Mouse (Mus musculus): ENCODE measurements at regions not wholly inside any gene's neighbourhood (a gene's known extent, or its start where the extent isn't known, plus 50 kb on each side); places are given as distances from the start of the nearest gene placed in this dataset.

DNA sequence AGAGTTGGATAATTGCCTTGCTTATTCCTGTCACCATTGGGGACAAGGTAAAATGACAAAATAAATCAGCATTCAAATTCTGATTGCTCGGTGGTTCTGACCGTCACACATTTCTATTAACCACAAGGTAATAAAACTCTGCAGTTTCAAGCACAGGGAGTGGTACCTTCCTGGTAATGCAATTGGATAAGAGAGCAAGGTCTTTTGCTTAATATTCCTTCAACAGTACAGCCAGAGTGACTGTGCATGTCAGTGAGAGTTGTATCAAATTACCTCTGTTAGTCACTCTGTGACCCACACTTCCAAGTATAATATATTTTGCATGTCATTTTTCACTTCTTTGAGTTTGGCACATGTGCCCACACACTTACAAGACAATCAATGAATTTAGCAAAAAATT lies 177.8 kb upstream of the Acvr2a start:
- no peaks in the 10 kb centered on the region for H3K4me1 ChIP-seq (replicated peaks; ENCODE audit: control insufficient read depth, insufficient read depth)
- H3K27me3 ChIP-seq (ENCODE audit: control insufficient read depth, insufficient read depth, low read length) = no peaks in the 10 kb centered on the region
- TF ChIP-seq CTCF (IDR thresholded peaks at IDR 0.05; ENCODE audit: low read depth) (no peak), EP300 (optimal IDR thresholded peaks at IDR 0.05) (no peak)
- DNase-seq (ENCODE audit: low spot score) = no peak
- no peak overlapping the region for H3K27ac ChIP-seq (replicated peaks)
- ATAC-seq (ENCODE audit: low FRiP score, low TSS enrichment) = no peak
- WGBS = 66% methylated on average over 2 of the region's 2 CpGs
- H3K36me3 ChIP-seq (ENCODE audit: control insufficient read depth, insufficient read depth, low read length) = no peaks in the 10 kb centered on the region
- H3K9me3 ChIP-seq (ENCODE audit: control insufficient read depth, low read length) = no peaks in the 10 kb centered on the region
- no peak overlapping the region for H3K4me3 ChIP-seq (ENCODE audit: low read depth, low read length)
- H3K4me2 ChIP-seq (replicated peaks; ENCODE audit: low read depth) = no peak overlapping the region
- H3K9ac ChIP-seq (ENCODE audit: low read length) = no peak overlapping the region

DNA sequence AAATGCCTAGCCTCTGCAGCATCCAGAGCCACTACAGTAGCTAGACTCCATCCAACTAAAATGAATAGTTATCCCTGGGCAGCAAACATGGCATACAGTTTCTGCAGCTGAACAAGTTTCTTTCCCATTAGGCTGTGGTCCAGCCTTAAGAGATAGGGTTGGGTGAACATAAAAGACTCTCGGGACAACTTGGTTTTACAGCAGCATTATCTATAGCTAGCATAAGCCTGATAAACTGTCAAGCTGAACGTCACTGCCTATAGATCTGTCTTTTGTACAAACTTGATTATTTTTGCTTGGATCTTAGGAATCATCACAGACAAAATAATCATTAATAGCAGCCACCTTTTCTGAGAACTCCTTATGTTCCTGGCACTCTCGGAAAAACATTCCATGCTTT lies 169.8 kb upstream of the Acvr2a start:
- Histone ChIP-seq H3K9me3 (ENCODE audit: control insufficient read depth, low read length) (no peaks in the 10 kb centered on the region), H3K4me3 (ENCODE audit: low read depth, low read length) (no peak overlapping the region), H3K36me3 (ENCODE audit: control insufficient read depth, insufficient read depth, low read length) (no peaks in the 10 kb centered on the region), H3K27ac (replicated peaks) (no peak overlapping the region), H3K4me1 (replicated peaks; ENCODE audit: control insufficient read depth, insufficient read depth) (no peaks in the 10 kb centered on the region), H3K27me3 (ENCODE audit: control insufficient read depth, insufficient read depth, low read length) (no peaks in the 10 kb centered on the region), H3K4me2 (replicated peaks; ENCODE audit: low read depth) (no peak overlapping the region), H3K9ac (ENCODE audit: low read length) (no peak overlapping the region)
- TF ChIP-seq EP300 (optimal IDR thresholded peaks at IDR 0.05) = no peak
- no peak for TF ChIP-seq CTCF (IDR thresholded peaks at IDR 0.05; ENCODE audit: low read depth)
- 67% methylated on average over 3 of the region's 3 CpGs for WGBS
- DNase-seq (ENCODE audit: low spot score) = no peak
- no peak for ATAC-seq (ENCODE audit: low FRiP score, low TSS enrichment)

DNA sequence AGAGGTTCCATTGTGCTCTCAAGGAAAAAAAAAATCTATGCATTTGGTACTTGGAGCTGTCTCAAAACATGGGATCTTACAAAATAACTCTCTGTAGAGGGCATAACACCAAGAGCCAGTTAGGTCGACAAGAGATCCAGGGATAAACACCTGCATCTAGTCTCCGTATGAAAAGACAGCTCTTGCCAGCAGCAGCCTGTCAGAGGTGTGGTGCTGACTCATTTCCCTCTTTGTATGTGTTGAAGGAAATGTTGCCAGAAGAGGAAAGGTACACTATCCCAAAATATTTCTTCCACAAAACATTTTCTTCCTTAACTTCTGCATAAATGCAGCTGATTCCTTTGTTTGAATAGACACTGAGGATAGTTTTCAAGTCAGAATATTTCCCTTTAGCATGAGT lies 163.6 kb upstream of the Acvr2a start:
- ATAC-seq (ENCODE audit: low FRiP score, low TSS enrichment) (no peak), DNase-seq (ENCODE audit: low spot score) (no peak)
- Histone ChIP-seq H3K9me3 (ENCODE audit: control insufficient read depth, low read length) (no peaks in the 10 kb centered on the region), H3K4me2 (replicated peaks; ENCODE audit: low read depth) (no peak overlapping the region), H3K4me3 (ENCODE audit: low read depth, low read length) (no peak overlapping the region), H3K9ac (ENCODE audit: low read length) (no peak overlapping the region), H3K27me3 (ENCODE audit: control insufficient read depth, insufficient read depth, low read length) (no peaks in the 10 kb centered on the region), H3K36me3 (ENCODE audit: control insufficient read depth, insufficient read depth, low read length) (no peaks in the 10 kb centered on the region), H3K27ac (replicated peaks) (no peak overlapping the region), H3K4me1 (replicated peaks; ENCODE audit: control insufficient read depth, insufficient read depth) (no peaks in the 10 kb centered on the region)
- TF ChIP-seq EP300 (optimal IDR thresholded peaks at IDR 0.05) (no peak), CTCF (IDR thresholded peaks at IDR 0.05; ENCODE audit: low read depth) (no peak)
- WGBS = 20% methylated on average over 2 of the region's 2 CpGs

DNA sequence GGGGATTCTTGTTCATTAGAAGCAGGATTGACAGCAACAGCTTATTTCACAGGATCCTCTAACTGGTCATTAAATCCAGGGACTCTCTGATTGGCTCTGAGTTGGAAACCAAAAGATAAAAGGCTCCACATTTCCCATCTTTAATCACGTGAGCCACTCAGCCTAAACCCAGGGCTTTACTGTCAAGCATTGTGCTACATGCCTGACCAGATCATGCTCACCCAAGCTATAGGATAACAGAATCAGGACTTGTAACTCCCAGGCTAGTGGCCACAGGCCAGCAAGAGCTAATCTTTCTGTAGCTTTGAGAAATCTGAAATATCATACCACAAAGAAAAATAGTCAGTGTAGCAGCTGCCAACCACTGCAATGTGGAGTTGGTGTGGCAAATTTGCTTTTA lies 152.7 kb upstream of the Acvr2a start:
- H3K4me1 ChIP-seq (replicated peaks; ENCODE audit: control insufficient read depth, insufficient read depth) = no peaks in the 10 kb centered on the region
- H3K27me3 ChIP-seq (ENCODE audit: control insufficient read depth, insufficient read depth, low read length) = no peaks in the 10 kb centered on the region
- no peak overlapping the region for H3K9ac ChIP-seq (ENCODE audit: low read length)
- TF ChIP-seq CTCF (IDR thresholded peaks at IDR 0.05; ENCODE audit: low read depth) (no peak), EP300 (optimal IDR thresholded peaks at IDR 0.05) (no peak)
- H3K27ac ChIP-seq (replicated peaks) = no peak overlapping the region
- 83% methylated on average over 1 of the region's 1 CpGs for WGBS
- no peak overlapping the region for H3K4me3 ChIP-seq (ENCODE audit: low read depth, low read length)
- DNase-seq (ENCODE audit: low spot score) = no peak
- no peak for ATAC-seq (ENCODE audit: low FRiP score, low TSS enrichment)
- no peaks in the 10 kb centered on the region for H3K36me3 ChIP-seq (ENCODE audit: control insufficient read depth, insufficient read depth, low read length)
- H3K4me2 ChIP-seq (replicated peaks; ENCODE audit: low read depth) = no peak overlapping the region
- no peaks in the 10 kb centered on the region for H3K9me3 ChIP-seq (ENCODE audit: control insufficient read depth, low read length)

DNA sequence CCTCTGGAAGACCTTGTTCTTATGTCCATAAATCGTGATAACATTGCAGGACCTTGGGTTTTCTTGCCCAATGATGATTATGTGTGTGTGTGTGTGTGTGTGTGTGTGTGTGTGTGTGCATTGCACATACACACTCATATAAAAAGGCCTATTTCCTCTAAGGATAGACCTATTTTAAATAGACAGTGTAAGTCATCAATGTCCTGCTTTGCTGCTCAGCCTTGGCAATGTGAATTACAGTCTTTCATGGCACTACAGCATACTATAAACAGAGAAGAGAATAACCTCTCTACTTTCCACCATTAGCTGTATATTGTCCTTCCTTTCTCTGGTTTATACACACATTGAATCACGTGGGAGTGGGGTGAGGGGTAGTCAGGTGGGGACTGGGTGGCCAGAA lies 148.8 kb upstream of the Acvr2a start:
- Histone ChIP-seq H3K9ac (ENCODE audit: low read length) (no peak overlapping the region), H3K4me1 (replicated peaks; ENCODE audit: control insufficient read depth, insufficient read depth) (no peaks in the 10 kb centered on the region), H3K36me3 (ENCODE audit: control insufficient read depth, insufficient read depth, low read length) (no peaks in the 10 kb centered on the region), H3K27ac (replicated peaks) (no peak overlapping the region), H3K4me2 (replicated peaks; ENCODE audit: low read depth) (no peak overlapping the region), H3K27me3 (ENCODE audit: control insufficient read depth, insufficient read depth, low read length) (no peaks in the 10 kb centered on the region), H3K9me3 (ENCODE audit: control insufficient read depth, low read length) (no peaks in the 10 kb centered on the region), H3K4me3 (ENCODE audit: low read depth, low read length) (no peak overlapping the region)
- 43% methylated on average over 2 of the region's 2 CpGs for WGBS
- TF ChIP-seq EP300 (optimal IDR thresholded peaks at IDR 0.05) (no peak), CTCF (IDR thresholded peaks at IDR 0.05; ENCODE audit: low read depth) (no peak)
- no peak for ATAC-seq (ENCODE audit: low FRiP score, low TSS enrichment)
- DNase-seq (ENCODE audit: low spot score) = no peak

DNA sequence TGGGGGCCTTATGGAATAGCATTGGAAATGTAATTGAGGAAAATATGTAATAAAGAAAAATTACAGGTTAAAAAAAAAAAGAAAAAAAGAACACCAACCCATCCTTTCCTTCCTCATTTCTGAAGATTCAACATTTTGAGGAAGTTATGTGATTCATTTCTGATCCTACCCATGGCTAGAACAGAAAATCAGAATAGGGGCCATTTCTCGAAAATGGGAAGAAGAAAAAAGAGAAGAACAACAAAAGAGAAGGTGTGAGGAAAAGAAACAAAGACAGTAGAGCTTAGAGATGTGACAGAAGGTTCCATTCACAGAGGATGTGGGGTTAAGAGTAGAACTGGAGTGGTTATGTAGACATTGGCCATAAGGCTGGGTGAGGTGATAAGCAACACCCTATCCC lies 124.8 kb upstream of the Acvr2a start:
- H3K27ac ChIP-seq (replicated peaks) = no peak overlapping the region

More for the DNA sequence above, 124.8 kb upstream of the Acvr2a start:
- Histone ChIP-seq H3K9me3 (ENCODE audit: control insufficient read depth, low read length) (no peaks in the 10 kb centered on the region), H3K4me1 (replicated peaks; ENCODE audit: control insufficient read depth, insufficient read depth) (no peaks in the 10 kb centered on the region), H3K4me2 (replicated peaks; ENCODE audit: low read depth) (no peak overlapping the region), H3K36me3 (ENCODE audit: control insufficient read depth, insufficient read depth, low read length) (no peaks in the 10 kb centered on the region), H3K9ac (ENCODE audit: low read length) (no peak overlapping the region), H3K4me3 (ENCODE audit: low read depth, low read length) (no peak overlapping the region), H3K27me3 (ENCODE audit: control insufficient read depth, insufficient read depth, low read length) (no peaks in the 10 kb centered on the region)
- TF ChIP-seq CTCF (IDR thresholded peaks at IDR 0.05; ENCODE audit: low read depth) (no peak), EP300 (optimal IDR thresholded peaks at IDR 0.05) (no peak)
- no peak for DNase-seq (ENCODE audit: low spot score)
- no peak for ATAC-seq (ENCODE audit: low FRiP score, low TSS enrichment)
- WGBS = 85% methylated on average over 1 of the region's 1 CpGs
